Mouse (Mus musculus) subcutaneous adipose tissue, adult 2 months (tissue): ENCODE results near the gene Apobec4. TPM values are rescaled to one million over a fixed set of nuclear protein-coding genes. Genes with fewer than 3 reads are reported as not detected.

ENCODE experiments used
- polyA plus RNA-seq: library from polyadenylated mRNA; depleted of rRNA; stranded (reverse); fragments of >200 nt; gene quantifications from 2 replicates; pipeline ENCODE4 v1.2.3, GENCODE M21; 2012; ENCODE audit warnings: low replicate concordance; rRNA removed

The Apobec4 gene
- not detected in 2 replicates for polyA plus RNA-seq

DNA sequence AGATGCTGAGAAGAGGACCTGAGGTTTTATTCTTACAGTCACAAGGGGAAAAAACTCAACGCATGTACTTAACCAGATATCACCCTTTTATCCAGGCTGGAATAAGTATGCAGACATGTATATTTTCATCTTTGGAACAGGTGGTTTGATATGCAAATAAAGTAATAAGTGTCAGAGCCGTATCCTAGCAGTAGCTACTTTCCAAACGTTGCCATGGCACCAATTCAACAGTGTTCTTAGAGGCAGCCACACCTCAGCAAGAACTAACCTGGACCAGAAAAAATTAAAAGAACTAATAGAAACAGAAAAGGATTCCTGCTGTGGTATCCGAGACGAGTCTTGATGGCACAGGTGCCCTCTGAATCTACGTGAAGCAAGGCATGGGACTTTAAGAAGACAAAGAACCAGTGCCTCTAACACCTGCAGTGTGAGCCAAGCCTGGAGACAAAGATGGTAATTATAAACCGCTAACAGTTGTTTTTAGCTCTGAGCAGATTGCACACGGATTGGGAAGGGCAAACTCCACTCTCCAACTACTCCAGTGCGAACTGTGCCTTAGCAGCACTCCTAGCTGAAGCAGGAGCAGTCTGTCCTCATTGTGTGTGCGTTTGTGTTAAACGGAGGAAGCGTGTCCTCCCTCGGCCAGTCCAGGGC, at the start of gene Apobec4:
Gene Apobec4 (plus strand): TSS at position 240 of the 654 bp plus-strand sequence.

GRCm38 (mm10) chr1:152766032-152766772, 15.9 kb downstream of the Apobec4 start, which contains the start of the genes Rgl1 and Arpc5:
Gene Rgl1, minus strand, starts transcription at chr1:152766351.
Gene Arpc5, plus strand, starts transcription at chr1:152766542.

DNA sequence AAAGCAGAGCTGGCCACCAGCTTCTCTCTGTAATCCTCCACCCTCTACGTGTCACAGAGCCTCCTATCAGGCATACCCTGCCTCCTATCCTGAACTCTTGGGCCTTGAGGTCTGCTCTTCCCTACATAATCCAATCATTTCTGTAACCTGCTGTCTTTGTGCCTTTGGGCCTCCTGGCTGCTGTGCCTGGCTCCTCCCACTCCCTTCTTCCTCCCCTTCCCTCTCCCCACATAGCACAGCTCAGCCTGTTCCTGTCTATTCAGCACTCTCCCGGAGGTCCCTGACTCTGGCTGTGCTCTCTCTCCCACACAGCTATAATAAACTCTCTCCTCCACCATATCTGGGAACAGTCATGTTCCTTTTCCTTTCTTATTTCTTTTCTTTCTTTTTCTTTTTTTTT, 49.5 kb downstream of the Apobec4 start, which contains the start of gene Ncf2:
Gene Ncf2 (plus strand): TSS at position 298 of the 400 bp plus-strand sequence.

Other genes with a start within 250 kb of the Apobec4 start
- 26.0 and 52.4 TPM in 2 replicates for gene Rgl1, start 15.8 kb downstream of the Apobec4 start, polyA plus RNA-seq
- 64.0 and 92.6 TPM in 2 replicates for gene Arpc5, start 16.0 kb downstream of the Apobec4 start, polyA plus RNA-seq
- gene Ncf2, start 49.6 kb downstream of the Apobec4 start, polyA plus RNA-seq: 7.8 and 13.2 TPM in 2 replicates
- 33.1 and 45.1 TPM in 2 replicates for gene Smg7, start 152.1 kb downstream of the Apobec4 start, polyA plus RNA-seq
- gene Nmnat2, start 204.4 kb downstream of the Apobec4 start, polyA plus RNA-seq: 1.8 and 2.0 TPM in 2 replicates